Mouse (Mus musculus) kidney, postnatal 0 days (tissue): Measurements from ENCODE around the gene Mog. TPM values are rescaled to one million over a fixed set of nuclear protein-coding genes. Genes with fewer than 3 reads are reported as not detected.
A peak's percentile ranks its signal among the peaks of the same experiment; 100 is the strongest.

Experiments
- ATAC-seq: fragments of 200-750 bp; cut with Nextera tagmentation; replicated peaks from 2 replicates; pipeline ENCODE4 v1.8.0; 2017; ENCODE audit warnings: low read depth, moderate number of reproducible peaks, moderate TSS enrichment, moderate library complexity; ENCODE audit not compliant: low FRiP score
- DNase-seq: peaks from one replicate; pipeline ENCODE4 v3.0.0-alpha.2; 2016; ENCODE audit warnings: low spot score
- H3K27ac ChIP-seq: fragments of 300-500 bp; sonication (generic); 2 replicates; pipeline ENCODE4 v1.5.1; 2014; ENCODE audit warnings: mild to moderate bottlenecking
- H3K27me3 ChIP-seq: fragments of 300-500 bp; sonication (generic); 2 replicates; pipeline ENCODE4 v1.6.1; 2014; ENCODE audit warnings: low read length, mixed read lengths; ENCODE audit not compliant: insufficient read depth
- H3K36me3 ChIP-seq: fragments of 300-500 bp; sonication (generic); 2 replicates; pipeline ENCODE4 v1.6.1; 2014; ENCODE audit warnings: low read length, mixed read lengths; ENCODE audit not compliant: insufficient read depth
- H3K4me1 ChIP-seq: fragments of 300-500 bp; sonication (generic); replicated peaks from 2 replicates; pipeline ENCODE4 v1.6.1; 2014; ENCODE audit warnings: antibody characterized with exemption, low read length, mixed read lengths; ENCODE audit not compliant: insufficient read depth
- H3K4me2 ChIP-seq: fragments of 300-500 bp; sonication (generic); 2 replicates; pipeline ENCODE4 v1.6.1; 2014; ENCODE audit warnings: mild to moderate bottlenecking, low read length, moderate library complexity, mixed read lengths
- H3K4me3 ChIP-seq: fragments of 300-500 bp; sonication (generic); replicated peaks from 2 replicates; pipeline ENCODE4 v1.5.1; 2014; ENCODE audit warnings: low read depth, low read length
- H3K9ac ChIP-seq: fragments of 300-500 bp; sonication (generic); 2 replicates; pipeline ENCODE4 v1.6.1; 2014; ENCODE audit warnings: low read depth, low read length
- H3K9me3 ChIP-seq: fragments of 300-500 bp; sonication (generic); replicated peaks from 2 replicates; pipeline ENCODE4 v1.6.1; 2016; ENCODE audit warnings: low read length, inconsistent platforms, mixed read lengths
- CTCF ChIP-seq: IDR thresholded peaks from 2 replicates; pipeline ENCODE4 v1.5.1; 2016; ENCODE audit warnings: antibody characterized with exemption, low read depth, mild to moderate bottlenecking, moderate library complexity
- WGBS: fragments of 180-500 bp; shearing (Covaris S2); extraction: QIAGEN DNeasy Blood & Tissue Kit; methylation state at CpG from one replicate; pipeline ENCODE4 v1.1.7; 2014; 5-methylcytosine and 5-hydroxymethylcytosine counted together
- polyA plus RNA-seq: library from polyadenylated mRNA; unstranded; fragments of >200 nt; fragmentation: Nextera tagmentation; extraction: Ambion mirVana; gene quantifications from 2 replicates; pipeline ENCODE4 v1.2.1, GENCODE M21; 2015

The Mog gene
- polyA plus RNA-seq, 1 experiment from 2014 or later = not detected

- H3K4me2 ChIP-seq = peak within 1 kb of the TSS; percentile 70; the same call in 1 of the 2 replicates
- no peaks in the 10 kb centered on the region for H3K9me3 ChIP-seq
- DNase-seq (no peak), ATAC-seq (no peak)
- TF ChIP-seq CTCF = no peak
- H3K27me3 ChIP-seq = no peaks in the 10 kb centered on the region
- no peaks in the 10 kb centered on the region for H3K36me3 ChIP-seq
- H3K9ac ChIP-seq = no peak within 1 kb of the TSS
- H3K4me1 ChIP-seq = no peaks in the 10 kb centered on the region
- WGBS = 85% methylated on average over 7 of the region's 7 CpGs
- no peak within 1 kb of the TSS for H3K27ac ChIP-seq
- peak within 1 kb of the TSS; percentile 56; the same call in 1 of the 2 replicates for H3K4me3 ChIP-seq
Measured at GRCm38 (mm10) chr17:37000863-37001262, 22.3 kb downstream of the Mog start, which contains the start of gene Zfp57. Gene Zfp57, plus strand, starts transcription at chr17:37001163.

- 65% methylated on average over 2 of the region's 2 CpGs for WGBS
- H3K4me2 ChIP-seq = no peak overlapping the region
Measured at GRCm38 (mm10) chr17:36998477-36998876, 24.7 kb downstream of the Mog start.

GRCm38 (mm10) chr17:36997033-36997735 is 26.0 kb downstream of the Mog start:
- Histone ChIP-seq H3K4me1 (no peaks in the 10 kb centered on the region), H3K4me3 (no peak overlapping the region), H3K36me3 (no peaks in the 10 kb centered on the region), H3K9me3 (no peaks in the 10 kb centered on the region), H3K4me2 (no peak overlapping the region), H3K27ac (no peak overlapping the region), H3K9ac (no peak overlapping the region), H3K27me3 (no peaks in the 10 kb centered on the region)
- ATAC-seq (no peak), DNase-seq (peak; percentile 91)
- WGBS = 17% methylated on average over 7 of the region's 7 CpGs
- peak; percentile 91 for TF ChIP-seq CTCF

More at GRCm38 (mm10) chr17:36998477-36998876, 24.7 kb downstream of the Mog start:
- Histone ChIP-seq H3K9me3 (no peaks in the 10 kb centered on the region), H3K4me3 (no peak overlapping the region), H3K4me1 (no peaks in the 10 kb centered on the region), H3K36me3 (no peaks in the 10 kb centered on the region), H3K27ac (no peak overlapping the region), H3K27me3 (no peaks in the 10 kb centered on the region), H3K9ac (no peak overlapping the region)
- no peak for ATAC-seq
- DNase-seq = no peak
- TF ChIP-seq CTCF = no peak

GRCm38 (mm10) chr17:36995448-36995847 is 27.8 kb downstream of the Mog start:
- DNase-seq (no peak), ATAC-seq (no peak)
- TF ChIP-seq CTCF = no peak
- 65% methylated on average over 3 of the region's 3 CpGs for WGBS
- H3K4me2 ChIP-seq = no peak overlapping the region
- H3K27ac ChIP-seq = no peak overlapping the region
- no peaks in the 10 kb centered on the region for H3K4me1 ChIP-seq
- no peaks in the 10 kb centered on the region for H3K9me3 ChIP-seq
- no peak overlapping the region for H3K4me3 ChIP-seq
- H3K9ac ChIP-seq = no peak overlapping the region
- H3K27me3 ChIP-seq = no peaks in the 10 kb centered on the region
- H3K36me3 ChIP-seq = no peaks in the 10 kb centered on the region

GRCm38 (mm10) chr17:36994528-36994927 is 28.7 kb downstream of the Mog start:
- H3K9ac ChIP-seq = no peak overlapping the region
- no peaks in the 10 kb centered on the region for H3K27me3 ChIP-seq
- no peaks in the 10 kb centered on the region for H3K4me1 ChIP-seq
- H3K9me3 ChIP-seq = no peaks in the 10 kb centered on the region
- ATAC-seq (no peak), DNase-seq (no peak)
- H3K4me3 ChIP-seq = no peak overlapping the region
- H3K27ac ChIP-seq = no peak overlapping the region
- 86% methylated on average over 2 of the region's 2 CpGs for WGBS
- no peaks in the 10 kb centered on the region for H3K36me3 ChIP-seq
- H3K4me2 ChIP-seq = no peak overlapping the region
- no peak for TF ChIP-seq CTCF

GRCm38 (mm10) chr17:36993770-36994325 is 29.4 kb downstream of the Mog start:
- no peaks in the 10 kb centered on the region for H3K9me3 ChIP-seq
- H3K36me3 ChIP-seq = no peaks in the 10 kb centered on the region
- H3K4me3 ChIP-seq = no peak overlapping the region
- 0 out of 2 replicates have a peak, but pooled peaks cover under 1% of the 10 kb centered on the region for H3K27me3 ChIP-seq
- 91% methylated on average over 4 of the region's 4 CpGs for WGBS
- no peak for DNase-seq
- no peak overlapping the region for H3K4me2 ChIP-seq
- ATAC-seq = no peak
- H3K27ac ChIP-seq = no peak overlapping the region
- H3K4me1 ChIP-seq = no peaks in the 10 kb centered on the region
- TF ChIP-seq CTCF = no peak
- H3K9ac ChIP-seq = no peak overlapping the region
